Mouse (Mus musculus) forebrain, postnatal 0 days (tissue): ENCODE data around the gene H6pd. TPM values are rescaled to one million over a fixed set of nuclear protein-coding genes. Genes with fewer than 3 reads are reported as not detected.

Experiments used
- ATAC-seq: fragments of 200-750 bp; cut with Nextera tagmentation; 2 replicates; pipeline ENCODE4 v1.8.0; 2017; ENCODE audit warnings: mild to moderate bottlenecking, moderate library complexity
- DNase-seq: peaks from one replicate; pipeline ENCODE4 v3.0.0-alpha.2; 2015
- H3K27ac ChIP-seq: fragments of 300-500 bp; sonication (generic); 2 replicates; pipeline ENCODE4 v1.5.1; 2014; ENCODE audit warnings: low read depth, mild to moderate bottlenecking, antibody characterized with exemption, low read length, moderate library complexity, mixed read lengths
- H3K27me3 ChIP-seq: fragments of 300-500 bp; sonication (generic); 2 replicates; pipeline ENCODE4 v1.6.1; 2014; ENCODE audit warnings: mild to moderate bottlenecking, low read length, mixed read lengths; ENCODE audit not compliant: insufficient read depth
- H3K36me3 ChIP-seq: fragments of 300-500 bp; sonication (generic); 2 replicates; pipeline ENCODE4 v1.6.1; 2014; ENCODE audit warnings: mild to moderate bottlenecking, moderate library complexity; ENCODE audit not compliant: insufficient read depth
- H3K4me1 ChIP-seq: fragments of 300-500 bp; sonication (generic); 2 replicates; pipeline ENCODE4 v1.6.1; 2014; ENCODE audit warnings: antibody characterized with exemption; ENCODE audit not compliant: insufficient read depth
- H3K4me2 ChIP-seq: fragments of 300-500 bp; sonication (generic); 2 replicates; pipeline ENCODE4 v1.6.1; 2014; ENCODE audit warnings: low read depth, mild to moderate bottlenecking, moderate library complexity
- H3K4me3 ChIP-seq: fragments of 300-500 bp; sonication (generic); 2 replicates; pipeline ENCODE4 v1.5.1; 2014; ENCODE audit warnings: low read depth, low read length, mixed read lengths
- H3K9ac ChIP-seq: fragments of 300-500 bp; sonication (generic); 2 replicates; pipeline ENCODE4 v1.6.1; 2014; ENCODE audit warnings: mild to moderate bottlenecking
- H3K9me3 ChIP-seq: fragments of 300-500 bp; sonication (generic); 2 replicates; pipeline ENCODE4 v1.6.1; 2016; ENCODE audit warnings: low read length
- CTCF ChIP-seq: sonication (generic); IDR thresholded peaks from 2 replicates; pipeline ENCODE4 v1.5.1; 2016; ENCODE audit warnings: antibody characterized with exemption, control low read depth, low read depth
- WGBS: fragments of 180-500 bp; shearing (Covaris S2); extraction: QIAGEN DNeasy Blood & Tissue Kit; methylation state at CpG from one replicate; pipeline ENCODE4 v1.1.7; 2014; 5-methylcytosine and 5-hydroxymethylcytosine counted together
- polyA plus RNA-seq: library from polyadenylated mRNA; unstranded; fragments of >200 nt; fragmentation: Nextera tagmentation; extraction: Ambion mirVana; gene quantifications from 2 replicates; pipeline ENCODE4 v1.2.1, GENCODE M21; 2015
- total RNA-seq: library from RNA; depleted of rRNA; stranded (reverse); fragments of >200 nt; gene quantifications from 2 replicates; pipeline ENCODE4 v1.2.3, GENCODE M21; 2014

Gene H6pd
- total and polyA plus RNA-seq, 2 experiments from 2014 or later: 3.1 to 8.4 TPM

DNA sequence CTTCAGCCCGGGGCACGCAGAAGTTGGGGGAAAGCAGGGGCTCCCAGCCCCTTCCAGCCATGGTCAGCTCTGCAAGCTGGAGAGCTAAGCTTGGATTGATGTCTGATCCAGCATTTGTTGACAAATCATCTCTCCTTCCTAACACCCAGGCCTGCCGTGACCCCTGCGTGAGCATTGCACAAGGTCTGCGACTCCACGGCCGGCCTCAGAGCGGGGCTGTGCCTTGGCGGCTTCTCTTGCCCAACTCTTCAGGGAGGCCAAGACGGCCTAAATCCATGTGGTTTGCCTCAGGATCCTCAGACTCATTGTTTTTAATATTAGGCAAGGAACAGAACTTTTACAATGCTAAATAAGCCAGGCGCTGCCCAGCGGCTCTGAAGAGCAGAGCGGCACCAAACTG, 57.6 kb downstream of the H6pd start:
- no peak for ATAC-seq
- H3K4me1 ChIP-seq: peaks cover 5% of the 10 kb centered on the region; the same call in 1 of the 2 replicates
- DNase-seq: no peak
- WGBS: 92% methylated on average over 13 of the region's 13 CpGs
- peaks cover 4% of the 10 kb centered on the region; the same call in 1 of the 2 replicates for H3K27me3 ChIP-seq
- no peak for TF ChIP-seq CTCF
- no peak overlapping the region for H3K9ac ChIP-seq
- H3K36me3 ChIP-seq: no peaks in the 10 kb centered on the region
- no peak overlapping the region for H3K4me2 ChIP-seq
- no peak overlapping the region for H3K4me3 ChIP-seq
- H3K27ac ChIP-seq: no peak overlapping the region
- no peaks in the 10 kb centered on the region for H3K9me3 ChIP-seq

DNA sequence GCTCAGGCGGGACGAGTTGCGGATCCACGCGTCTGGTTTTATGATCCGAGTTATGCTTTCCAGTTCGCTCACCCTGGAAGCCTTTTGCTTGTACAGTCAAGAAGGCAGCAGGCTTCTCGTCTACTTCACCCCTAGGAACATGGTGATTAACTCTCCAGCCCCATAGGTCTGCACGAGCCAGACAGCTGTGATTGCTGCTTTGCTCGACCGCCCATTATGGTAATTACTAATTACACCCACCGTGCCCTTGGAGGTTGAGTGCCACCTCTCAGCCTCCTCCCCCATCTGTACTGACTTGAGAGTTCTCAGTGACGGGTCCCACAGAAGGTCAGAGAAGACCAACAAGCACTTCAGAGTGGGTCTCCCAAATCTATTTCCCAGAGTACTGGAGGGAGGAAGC, 59.1 kb downstream of the H6pd start:
- ATAC-seq: no peak
- 68% methylated on average over 13 of the region's 13 CpGs for WGBS

DNA sequence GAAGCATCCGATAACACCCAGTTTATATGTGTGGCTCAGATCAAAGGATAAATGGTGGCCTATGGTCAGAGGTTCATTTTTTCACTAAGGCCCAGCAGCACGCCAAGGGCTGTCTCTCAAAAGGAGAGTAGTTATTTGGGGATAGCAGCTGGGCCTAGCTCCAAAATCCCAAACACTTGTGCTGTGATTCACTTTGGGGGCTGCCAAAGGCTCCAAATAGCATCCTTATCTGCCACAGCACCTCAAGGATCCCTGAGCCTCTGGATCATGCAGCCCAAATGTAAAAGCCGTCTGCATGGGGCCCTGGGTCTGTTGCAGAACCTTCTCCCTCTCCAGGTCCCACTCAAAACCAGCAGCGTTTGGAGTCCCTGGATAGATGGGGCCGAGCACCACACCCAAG, 60.7 kb downstream of the H6pd start:
- ATAC-seq: no peak
- Histone ChIP-seq H3K4me3 (no peak overlapping the region), H3K27ac (no peak overlapping the region), H3K9ac (no peak overlapping the region), H3K4me2 (no peak overlapping the region), H3K4me1 (peaks cover 5% of the 10 kb centered on the region; the same call in 1 of the 2 replicates), H3K9me3 (no peaks in the 10 kb centered on the region), H3K36me3 (no peaks in the 10 kb centered on the region), H3K27me3 (no peaks in the 10 kb centered on the region; the same call in 1 of the 2 replicates)
- WGBS: 88% methylated on average over 5 of the region's 5 CpGs
- no peak for TF ChIP-seq CTCF
- no peak for DNase-seq

More for the DNA sequence above, 59.1 kb downstream of the H6pd start:
- Histone ChIP-seq H3K4me2 (no peak overlapping the region), H3K27ac (no peak overlapping the region), H3K4me1 (peaks cover 5% of the 10 kb centered on the region; the same call in 1 of the 2 replicates), H3K27me3 (no peaks in the 10 kb centered on the region; the same call in 1 of the 2 replicates), H3K4me3 (no peak overlapping the region), H3K9me3 (no peaks in the 10 kb centered on the region), H3K9ac (no peak overlapping the region), H3K36me3 (no peaks in the 10 kb centered on the region)
- DNase-seq: no peak
- TF ChIP-seq CTCF: no peak

DNA sequence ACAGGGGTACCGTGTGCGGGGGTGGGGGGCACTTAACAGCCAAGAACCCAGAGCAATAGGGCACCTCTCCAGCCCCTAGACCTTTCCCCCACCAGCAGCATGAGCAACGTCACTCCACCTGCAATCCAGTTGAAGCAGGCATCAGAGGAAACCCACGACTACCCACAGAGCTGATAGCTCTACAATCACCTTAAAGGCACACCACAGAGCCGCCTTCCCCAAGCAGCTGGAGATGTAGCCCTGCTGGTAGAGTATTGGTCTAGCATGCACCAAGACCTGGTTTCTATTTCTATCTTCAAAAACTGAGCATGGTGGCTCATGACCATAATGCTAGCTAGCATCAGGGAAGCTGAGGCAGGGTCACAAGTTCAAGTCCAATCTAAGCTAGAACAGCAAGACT, 61.4 kb downstream of the H6pd start:
- Histone ChIP-seq H3K9ac (no peak overlapping the region), H3K4me1 (no peaks in the 10 kb centered on the region), H3K27me3 (no peaks in the 10 kb centered on the region; the same call in 1 of the 2 replicates), H3K4me2 (no peak overlapping the region), H3K9me3 (no peaks in the 10 kb centered on the region), H3K27ac (no peak overlapping the region), H3K4me3 (no peak overlapping the region), H3K36me3 (no peaks in the 10 kb centered on the region)
- DNase-seq (no peak), ATAC-seq (no peak)
- 85% methylated on average over 5 of the region's 5 CpGs for WGBS
- no peak for TF ChIP-seq CTCF

DNA sequence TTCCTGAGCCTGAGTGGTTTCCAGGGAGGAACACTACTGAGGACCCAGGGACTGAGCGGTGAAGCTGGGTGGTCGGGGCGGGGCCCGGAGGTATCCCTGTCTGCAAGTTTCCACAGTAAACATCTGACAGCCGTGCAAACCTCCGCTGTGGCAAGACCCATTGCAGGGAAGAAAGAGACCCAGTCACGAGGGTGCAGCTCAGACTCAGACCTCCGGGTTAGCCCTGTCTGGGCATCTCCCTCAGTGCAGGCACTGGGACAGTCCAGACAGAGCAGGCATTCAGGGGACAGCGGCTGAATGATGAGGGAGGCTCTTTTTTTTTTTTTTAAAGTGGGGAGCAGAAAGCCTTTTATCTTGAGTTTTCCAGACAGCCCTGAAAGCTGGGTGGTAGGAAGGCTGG, 63.6 kb downstream of the H6pd start:
- Histone ChIP-seq H3K36me3 (no peaks in the 10 kb centered on the region), H3K9ac (no peak overlapping the region), H3K27ac (no peak overlapping the region), H3K4me3 (no peak overlapping the region), H3K9me3 (no peaks in the 10 kb centered on the region), H3K4me2 (no peak overlapping the region), H3K4me1 (no peaks in the 10 kb centered on the region), H3K27me3 (no peaks in the 10 kb centered on the region)
- DNase-seq (no peak), ATAC-seq (peak; percentile 67)
- TF ChIP-seq CTCF: no peak
- WGBS: 66% methylated on average over 9 of the region's 9 CpGs

DNA sequence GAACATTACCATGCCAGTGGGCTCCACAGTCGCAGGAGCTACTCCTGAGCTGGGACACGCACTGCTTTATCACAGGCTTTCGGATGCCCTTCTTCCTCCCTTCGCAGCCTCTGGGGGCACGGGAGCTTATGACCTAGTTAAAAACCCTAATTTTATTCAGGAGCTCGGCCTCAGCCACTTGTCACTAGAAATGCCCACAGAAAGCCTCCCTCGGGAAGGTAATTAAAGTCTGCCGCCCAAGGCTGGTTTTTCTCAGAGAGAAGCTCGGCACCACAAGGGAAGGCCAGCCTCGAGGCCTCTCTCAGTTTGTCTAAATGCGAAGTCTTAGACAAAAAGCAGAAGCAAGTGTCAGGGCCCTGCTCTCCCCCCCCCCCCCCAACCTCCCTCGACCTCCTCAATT, 64.6 kb downstream of the H6pd start:
- Histone ChIP-seq H3K36me3 (no peaks in the 10 kb centered on the region), H3K9me3 (no peaks in the 10 kb centered on the region), H3K4me1 (no peaks in the 10 kb centered on the region), H3K4me2 (no peak overlapping the region), H3K9ac (no peak overlapping the region), H3K27me3 (no peaks in the 10 kb centered on the region), H3K4me3 (no peak overlapping the region), H3K27ac (no peak overlapping the region)
- ATAC-seq: no peak
- DNase-seq: no peak
- WGBS: 40% methylated on average over 12 of the region's 12 CpGs
- TF ChIP-seq CTCF: no peak

DNA sequence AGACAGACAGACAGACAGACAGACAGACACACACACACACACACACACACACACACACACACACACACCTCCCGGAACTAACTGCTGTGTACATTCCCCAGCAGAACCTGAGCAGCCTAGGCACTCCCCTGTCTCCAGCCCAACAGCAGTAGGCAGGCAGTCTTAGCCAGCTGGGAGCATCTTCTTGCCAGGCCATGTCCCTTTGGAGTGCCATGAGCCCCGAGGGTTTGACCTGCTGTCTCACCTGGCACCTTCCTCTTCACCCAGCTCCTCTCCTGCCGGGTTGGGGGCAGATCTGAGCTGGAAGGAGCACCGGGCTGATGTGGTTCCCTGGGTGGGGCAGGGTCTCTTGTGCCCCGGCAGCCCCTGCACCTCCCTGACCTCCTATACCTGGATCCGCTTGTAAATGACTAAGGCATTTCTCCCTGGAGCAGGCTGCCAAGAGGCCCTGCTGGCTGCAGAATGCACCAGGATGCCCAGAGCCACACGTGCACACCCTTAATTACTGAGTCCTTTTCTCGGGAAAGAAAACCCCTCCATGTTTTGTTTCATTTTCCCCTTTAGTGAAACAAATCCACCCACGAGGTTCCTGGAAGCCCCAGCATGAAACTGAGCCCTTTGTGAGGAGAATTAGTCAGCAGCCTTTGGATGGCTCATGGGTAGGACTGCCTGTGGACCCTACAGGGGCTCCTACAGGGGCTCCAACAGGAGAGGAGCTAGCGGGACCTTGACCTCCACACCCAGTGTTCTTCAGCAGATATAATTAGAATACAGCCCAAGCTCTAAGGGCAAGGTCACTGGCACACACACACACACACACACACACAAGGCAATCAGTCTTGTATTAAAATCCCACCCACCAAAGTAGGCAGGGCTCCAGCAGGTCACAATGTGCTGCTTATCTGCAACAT, 65.7 kb downstream of the H6pd start:
- H3K27ac ChIP-seq: no peak overlapping the region
- no peaks in the 10 kb centered on the region for H3K36me3 ChIP-seq
- no peaks in the 10 kb centered on the region for H3K27me3 ChIP-seq
- H3K4me1 ChIP-seq: no peaks in the 10 kb centered on the region
- ATAC-seq (no peak), DNase-seq (no peak)
- no peak overlapping the region for H3K4me3 ChIP-seq
- no peak overlapping the region for H3K9ac ChIP-seq
- 39% methylated on average over 10 of the region's 10 CpGs for WGBS
- TF ChIP-seq CTCF: no peak
- H3K4me2 ChIP-seq: no peak overlapping the region
- H3K9me3 ChIP-seq: no peaks in the 10 kb centered on the region
